Mouse (Mus musculus) gastrocnemius, adult 8-10 months (tissue): ENCODE results near the gene Slc16a9. TPM values are rescaled to one million over a fixed set of nuclear protein-coding genes. Genes with fewer than 3 reads are reported as not detected.
A peak's percentile ranks its signal among the peaks of the same experiment; 100 is the strongest.

Source experiments
- DNase-seq, 2 experiments: peaks; one replicate each; pipeline ENCODE4 v3.0.0; 2022; ENCODE audit warnings: low spot score in 2 of 2
- total RNA-seq, 4 experiments: library from RNA; stranded (reverse); gene quantifications; 2 replicates each; pipeline ENCODE4 v1.2.4; 2022

The Slc16a9 gene
- total RNA-seq, 4 experiments from 2014 or later, result 3.4 to 8.4 (median 7.1) TPM

DNA sequence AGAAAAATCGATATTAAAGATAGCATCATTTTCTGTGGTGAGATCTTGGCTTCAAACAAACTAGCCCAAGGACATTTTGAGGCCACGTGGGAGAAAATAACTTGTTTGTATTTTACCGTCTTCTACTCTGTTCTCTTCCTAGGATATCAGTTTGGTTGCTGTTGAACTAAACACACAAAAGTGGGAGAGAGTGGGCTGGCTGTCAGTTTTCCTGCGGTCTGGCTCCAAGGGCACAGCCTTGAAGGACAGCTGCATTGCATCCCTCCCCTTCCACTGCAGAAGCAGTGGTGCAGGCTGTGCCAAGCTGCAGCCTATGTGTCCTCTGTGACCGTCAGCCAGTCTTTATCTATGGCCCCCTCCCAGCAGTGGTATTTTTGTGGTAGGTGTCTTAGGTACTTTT lies 54.8 kb downstream of the Slc16a9 start:
- DNase-seq, result no peak

DNA sequence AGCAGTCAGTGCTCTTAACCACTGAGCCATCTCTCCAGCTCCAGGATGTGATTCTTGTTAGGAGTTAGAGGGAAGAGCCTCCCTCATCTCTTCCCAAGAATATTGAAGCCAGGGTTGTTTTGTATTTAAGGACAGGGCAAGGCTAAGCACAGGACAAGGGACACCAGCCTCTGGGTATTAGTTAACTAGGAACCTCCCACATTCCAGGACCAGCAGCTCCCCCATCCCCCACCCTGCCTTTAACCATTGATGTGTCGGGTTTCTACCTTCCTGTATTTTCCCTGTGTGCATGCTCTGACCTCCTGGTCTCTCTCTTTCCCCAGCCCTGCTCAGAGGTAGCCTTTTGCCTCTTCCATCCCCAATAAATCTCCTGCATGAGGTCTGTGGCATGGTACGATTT lies 56.3 kb downstream of the Slc16a9 start:
- DNase-seq, result no peak

DNA sequence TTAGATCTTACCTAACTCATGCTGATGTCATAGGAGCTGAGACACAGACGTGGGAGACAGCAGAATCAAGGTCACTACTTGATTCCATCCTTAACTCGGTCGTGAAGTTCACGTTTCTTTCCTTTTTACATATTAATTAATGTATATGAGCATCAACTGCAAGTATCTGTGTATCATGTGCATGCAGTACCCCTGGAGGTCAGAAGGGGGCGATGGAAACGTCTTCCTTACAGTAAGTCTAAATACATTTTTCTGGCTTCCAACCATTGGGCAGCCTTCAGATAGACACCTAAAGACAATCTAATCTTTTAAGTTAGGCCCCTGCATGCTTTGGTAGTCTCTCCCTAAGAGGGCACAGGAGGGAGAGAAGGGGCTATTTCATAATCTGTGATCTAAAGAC lies 58.3 kb downstream of the Slc16a9 start:
- no peak for DNase-seq

DNA sequence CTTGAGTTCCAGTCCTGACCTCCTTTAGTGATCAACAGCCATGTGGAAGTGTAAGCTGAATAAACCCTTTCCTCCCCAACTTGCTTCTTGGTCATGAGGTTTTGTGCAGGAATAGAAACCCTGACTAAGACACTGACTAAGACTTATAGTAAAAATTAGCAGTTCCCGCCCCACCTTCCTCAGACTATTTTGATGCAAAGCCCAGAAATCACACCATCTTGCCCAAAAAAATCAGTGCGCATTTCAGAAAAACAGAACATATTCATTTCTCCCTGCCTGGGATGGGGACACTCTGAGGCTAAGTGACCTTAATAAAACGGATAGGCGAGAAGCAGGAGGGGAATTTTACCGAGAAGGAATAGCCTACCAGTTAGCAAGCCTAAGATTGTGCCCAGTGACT lies 60.8 kb downstream of the Slc16a9 start:
- no peak for DNase-seq

DNA sequence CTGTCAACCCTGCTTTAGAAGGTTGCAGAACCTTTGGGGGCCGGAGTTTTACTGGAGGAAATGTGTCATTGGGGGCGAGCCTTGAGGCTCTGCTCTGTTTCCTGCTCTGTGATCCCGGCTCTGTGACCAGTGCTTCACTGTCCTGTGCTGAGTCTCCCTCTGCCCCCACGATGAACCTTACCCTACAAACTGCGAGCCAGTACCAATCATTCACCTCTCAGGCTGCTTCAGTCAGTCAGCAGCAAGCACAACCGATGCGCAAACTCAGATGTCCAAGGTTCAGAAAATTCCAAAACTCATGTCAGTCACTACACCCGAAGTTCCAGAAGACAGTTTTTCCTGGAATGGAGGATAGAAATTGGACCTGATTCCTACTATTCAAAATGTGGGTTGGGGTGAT lies 64.5 kb downstream of the Slc16a9 start:
- DNase-seq, result no peak

DNA sequence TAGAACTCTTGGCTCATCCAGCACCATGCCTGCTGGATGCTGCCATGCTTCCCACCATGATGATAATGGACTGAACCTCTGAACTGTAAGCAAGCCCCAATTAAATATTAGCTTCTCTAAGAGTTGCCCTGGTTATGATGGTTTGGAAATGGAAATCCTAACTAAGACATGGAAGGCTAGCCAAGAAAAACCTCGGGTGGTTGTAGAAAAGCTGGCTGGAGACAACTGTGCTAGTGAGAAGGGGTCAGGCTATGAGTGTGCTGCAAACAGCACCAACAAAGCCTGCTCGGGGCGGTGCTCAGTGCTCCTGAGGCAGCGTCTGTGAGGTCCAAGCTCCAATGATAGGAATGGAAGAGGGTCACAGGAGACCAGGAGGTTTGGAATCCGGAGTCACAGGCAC lies 65.7 kb downstream of the Slc16a9 start:
- DNase-seq, result no peak

DNA sequence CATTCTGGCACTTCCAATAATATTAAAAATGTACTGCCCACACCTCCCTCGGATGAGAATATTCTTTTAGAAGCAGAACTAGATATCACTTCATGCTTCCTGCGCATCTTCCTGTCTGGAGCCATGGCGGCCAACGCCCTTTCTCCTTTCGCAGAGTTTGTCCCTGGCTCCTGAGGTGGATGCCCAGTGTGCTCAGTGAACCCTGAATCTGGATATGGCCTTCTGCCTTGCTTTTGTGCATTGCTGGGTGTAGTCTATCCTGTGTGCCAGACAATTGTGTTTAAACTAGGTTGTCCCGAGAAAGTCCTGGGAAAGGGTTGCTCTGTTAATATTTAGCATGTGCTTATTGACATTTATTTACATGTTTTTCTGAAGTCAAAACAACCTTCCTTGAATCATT lies 71.0 kb downstream of the Slc16a9 start:
- DNase-seq, result no peak

DNA sequence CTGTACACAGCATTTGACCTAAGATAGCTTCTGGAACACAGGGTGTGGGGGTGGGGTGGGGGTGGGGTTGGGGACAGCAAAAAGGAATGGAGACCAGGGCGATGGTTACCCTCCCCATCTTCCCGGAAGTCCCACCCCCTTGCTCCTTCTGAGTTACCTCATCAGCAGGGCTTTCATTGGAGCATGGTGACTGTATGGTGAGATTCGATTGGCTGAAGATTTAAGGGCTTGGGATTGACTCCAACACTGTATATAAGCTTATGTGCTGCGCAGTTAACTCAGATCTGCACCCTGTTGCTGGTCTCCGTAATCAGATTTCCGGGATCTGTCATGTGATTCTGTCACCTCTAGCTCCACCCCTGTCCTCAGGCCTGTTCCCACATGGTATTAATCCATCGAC lies 72.0 kb downstream of the Slc16a9 start:
- no peak for DNase-seq

DNA sequence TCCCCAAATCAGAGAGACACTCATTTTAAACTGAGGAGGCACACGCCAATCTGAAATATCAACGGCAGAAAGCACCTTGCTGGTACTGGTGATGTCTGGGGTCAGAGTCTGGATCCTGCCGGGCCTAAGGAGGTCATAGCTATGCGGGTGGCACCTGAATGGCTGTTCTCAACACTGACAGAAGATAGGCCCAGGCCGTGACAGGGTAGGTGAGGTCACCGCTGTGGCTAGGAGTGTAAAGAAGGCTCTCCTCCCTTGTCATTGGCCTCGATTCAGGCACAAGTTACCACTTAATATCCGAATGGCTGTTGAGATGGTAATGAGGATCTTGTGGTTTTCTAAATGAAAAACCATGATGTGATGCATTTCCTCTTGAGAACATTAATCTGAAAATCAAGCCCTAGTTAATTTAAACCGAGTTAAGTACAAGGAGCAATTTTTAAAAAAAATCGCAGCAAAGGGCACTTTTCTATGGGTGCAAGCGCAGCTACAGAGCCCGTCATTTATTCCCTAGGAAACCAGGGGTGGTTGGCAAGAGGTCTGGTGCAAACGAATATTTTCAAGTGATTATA lies 72.6 kb downstream of the Slc16a9 start:
- no peak for DNase-seq

DNA sequence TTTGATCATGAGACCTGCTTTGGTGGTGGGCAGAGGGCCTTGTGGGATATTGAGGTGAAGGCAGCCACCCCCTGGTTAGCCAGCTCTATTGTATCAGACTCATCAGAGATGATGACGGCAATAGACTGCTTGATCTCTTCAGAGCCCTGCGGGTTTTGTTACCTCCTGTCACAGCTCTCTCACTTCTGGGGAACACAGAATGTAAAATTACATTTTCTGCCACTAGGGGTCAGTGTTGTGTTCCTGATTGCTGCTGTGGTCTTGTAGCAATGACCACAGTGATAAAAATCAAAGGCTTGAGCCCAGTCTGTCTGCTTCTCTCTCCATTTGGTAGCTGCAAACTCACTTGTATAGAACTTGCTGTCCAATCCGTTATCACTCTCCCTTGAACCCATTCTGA lies 73.7 kb downstream of the Slc16a9 start:
- DNase-seq, result peak in 1 of 2 experiments; percentile 14

DNA sequence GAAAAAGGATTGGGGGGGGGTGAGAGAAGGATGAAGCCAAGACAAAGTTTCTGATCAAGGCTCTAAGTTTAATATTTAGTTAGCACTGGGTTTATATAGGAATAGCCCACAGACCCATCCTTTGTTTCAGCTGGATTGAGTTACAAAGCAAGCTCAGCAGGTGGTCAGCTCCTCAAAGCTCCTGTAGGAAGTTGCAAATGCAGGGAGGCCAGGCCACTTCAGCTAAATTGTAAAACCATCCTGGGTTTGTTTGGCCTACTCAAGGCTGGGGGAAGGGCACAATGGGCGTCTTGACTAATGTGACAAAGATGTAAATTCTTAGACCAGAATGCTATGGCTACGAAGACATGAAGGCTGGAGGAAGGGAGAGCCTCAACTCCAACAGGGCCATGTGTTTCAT lies 80.6 kb downstream of the Slc16a9 start:
- no peak for DNase-seq

DNA sequence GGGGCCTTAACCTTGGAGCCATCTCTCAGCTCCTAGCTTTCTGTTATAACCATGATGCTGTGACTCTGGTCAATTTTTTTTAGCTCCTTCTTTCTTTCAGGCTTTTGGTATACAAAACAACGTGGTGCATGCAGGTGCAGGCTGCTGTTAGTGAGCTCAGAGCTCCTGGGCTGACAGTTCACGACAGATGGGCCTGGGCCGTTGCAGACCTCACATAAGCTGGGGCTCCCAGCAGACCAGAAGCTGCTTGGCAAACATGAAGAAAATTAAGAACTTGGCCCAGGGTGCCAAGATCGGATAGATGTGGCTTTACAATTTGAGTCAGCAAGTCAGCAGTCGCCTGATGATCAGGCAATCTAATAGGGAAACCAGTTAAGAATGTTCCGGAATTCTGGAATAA lies 82.4 kb downstream of the Slc16a9 start:
- DNase-seq, result no peak

DNA sequence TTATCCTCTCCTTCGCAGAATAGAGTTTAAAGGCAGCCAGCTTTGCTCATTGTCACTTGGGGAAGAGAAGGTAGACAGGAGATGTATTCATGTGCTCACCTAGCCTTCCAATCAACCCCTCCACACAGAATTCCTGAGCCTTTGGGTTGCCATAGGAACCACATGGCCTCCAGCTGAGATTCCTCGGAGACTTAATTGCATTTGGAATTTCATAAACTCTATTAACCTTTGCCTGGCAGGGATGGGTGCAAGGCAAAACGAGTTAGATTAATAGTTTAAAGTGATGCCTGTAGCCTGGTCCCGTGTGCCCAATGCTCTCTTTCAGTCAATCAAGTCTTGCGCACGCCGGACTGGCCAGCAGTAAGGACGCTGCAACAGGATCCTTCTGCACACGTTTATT lies 83.2 kb downstream of the Slc16a9 start:
- DNase-seq, result no peak

Other genes with a start within 250 kb of the Slc16a9 start
- gene Ccdc6, start 148.0 kb upstream of the Slc16a9 start, total RNA-seq, result 100 to 1,000 TPM; 102 to 119 (median 108) TPM
- gene Mrln, start 40.4 kb upstream of the Slc16a9 start, total RNA-seq, result 100 to 1,000 TPM; 225 to 294 (median 248) TPM
- 1 to 10 TPM; 4.6 to 7.6 (median 5.6) TPM for gene Fam13c, start 195.4 kb downstream of the Slc16a9 start, total RNA-seq